Mouse (Mus musculus) embryonic fibroblast, embryonic 13.5 days (primary cell): ENCODE results near the gene Zmat5. TPM values are rescaled to one million over a fixed set of nuclear protein-coding genes. Genes with fewer than 3 reads are reported as not detected.

Experiments used
- H3K27ac ChIP-seq: 2 replicates; pipeline ENCODE4 v1.5.1; 2012; ENCODE audit warnings: low read length, control low read depth, inconsistent platforms; ENCODE audit not compliant: insufficient read depth
- H3K4me1 ChIP-seq: 2 replicates; pipeline ENCODE4 v1.6.1; 2011; ENCODE audit warnings: low read length; ENCODE audit not compliant: control insufficient read depth, insufficient read depth
- H3K4me3 ChIP-seq: 2 replicates; pipeline ENCODE4 v1.5.1; 2011; ENCODE audit warnings: mild to moderate bottlenecking, control low read depth, low read length; ENCODE audit not compliant: insufficient read depth
- CTCF ChIP-seq: IDR thresholded peaks from 2 replicates; pipeline ENCODE4 v1.5.1; 2011; ENCODE audit warnings: mild to moderate bottlenecking, control low read depth, low read length, moderate library complexity, borderline replicate concordance; ENCODE audit not compliant: insufficient read depth
- POLR2A ChIP-seq: IDR thresholded peaks from 2 replicates; pipeline ENCODE4 v1.6.1; 2011; ENCODE audit warnings: low read depth, mild to moderate bottlenecking, control low read depth, low read length, moderate library complexity
- polyA plus RNA-seq: library from polyadenylated mRNA; stranded (reverse); fragments of >200 nt; gene quantifications from 2 replicates; pipeline ENCODE4 v1.2.4, GENCODE M21; 2011; ENCODE audit warnings: low read depth; ENCODE audit not compliant: missing spikeins, insufficient read length

Zmat5 gene
- polyA plus RNA-seq, 1 experiment, result 9.4 TPM

DNA sequence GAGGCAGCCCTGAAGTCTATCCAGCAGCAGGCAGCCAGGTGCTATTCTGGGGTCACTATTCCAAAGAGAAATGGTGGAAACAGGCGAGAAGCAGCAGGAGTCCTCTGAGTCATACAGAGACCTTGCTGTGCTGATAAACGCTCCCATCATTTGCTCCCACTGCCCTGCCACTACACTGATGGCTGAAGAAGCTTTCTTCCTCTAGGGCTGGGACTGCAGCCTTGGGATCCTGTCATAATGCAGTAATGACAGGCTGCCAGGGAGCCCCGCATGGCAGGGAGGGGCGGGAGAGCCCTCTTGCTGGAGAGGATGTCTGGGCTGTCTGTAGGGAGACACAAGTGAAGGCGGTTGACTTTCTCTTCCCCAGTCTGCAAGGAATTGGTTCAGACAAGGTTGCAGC, 60.0 kb downstream of the Zmat5 start:
- no peak overlapping the region for H3K27ac ChIP-seq
- no peak overlapping the region for H3K4me3 ChIP-seq
- TF ChIP-seq POLR2A (no peak), CTCF (no peak)

DNA sequence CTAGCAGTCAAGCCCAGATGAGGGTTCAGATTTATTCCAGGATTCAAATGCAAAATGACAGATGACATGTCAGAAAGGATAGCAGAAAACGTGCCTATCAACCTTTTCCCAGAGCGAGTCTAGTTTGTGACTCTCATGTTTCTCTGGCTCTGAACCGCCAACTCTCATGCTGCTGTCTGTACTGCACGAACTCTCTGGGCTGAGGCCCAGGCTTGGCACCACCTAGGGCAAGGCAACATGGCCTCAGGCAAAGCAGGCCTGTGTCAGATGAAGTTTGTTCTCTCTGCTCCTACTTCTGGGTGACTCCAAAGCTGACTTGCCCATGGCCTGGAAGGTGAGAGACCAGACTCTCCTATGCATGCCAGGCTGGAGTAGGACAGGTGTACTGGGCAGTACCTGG, 63.9 kb downstream of the Zmat5 start:
- TF ChIP-seq POLR2A (no peak), CTCF (no peak)
- peaks cover 8% of the 10 kb centered on the region for H3K4me1 ChIP-seq
- no peak overlapping the region for H3K4me3 ChIP-seq
- no peak overlapping the region for H3K27ac ChIP-seq

More for the DNA sequence above, 60.0 kb downstream of the Zmat5 start:
- no peaks in the 10 kb centered on the region for H3K4me1 ChIP-seq

DNA sequence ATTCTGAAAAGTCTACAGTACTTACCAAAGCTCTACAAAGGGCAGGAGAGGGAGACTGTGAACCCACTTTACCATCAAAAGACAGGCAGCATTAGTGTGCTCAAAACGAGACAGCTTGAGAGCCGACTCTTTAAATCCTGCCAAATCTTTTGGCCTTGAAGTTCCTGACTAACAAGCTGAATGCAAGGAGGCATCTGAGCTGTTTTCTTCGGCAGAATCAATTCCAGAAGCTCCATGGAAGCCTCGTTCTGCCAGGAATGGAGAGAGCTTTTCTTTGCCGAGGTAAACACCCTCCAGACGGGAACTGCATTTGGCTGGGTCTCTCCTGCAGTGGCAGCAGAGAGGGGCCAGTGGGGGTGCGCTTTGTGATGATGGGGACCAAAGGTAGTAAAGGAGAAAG, 64.8 kb downstream of the Zmat5 start:
- H3K4me1 ChIP-seq, result peaks cover 8% of the 10 kb centered on the region
- TF ChIP-seq CTCF, result no peak
- TF ChIP-seq POLR2A, result no peak
- H3K4me3 ChIP-seq, result no peak overlapping the region
- no peak overlapping the region for H3K27ac ChIP-seq

DNA sequence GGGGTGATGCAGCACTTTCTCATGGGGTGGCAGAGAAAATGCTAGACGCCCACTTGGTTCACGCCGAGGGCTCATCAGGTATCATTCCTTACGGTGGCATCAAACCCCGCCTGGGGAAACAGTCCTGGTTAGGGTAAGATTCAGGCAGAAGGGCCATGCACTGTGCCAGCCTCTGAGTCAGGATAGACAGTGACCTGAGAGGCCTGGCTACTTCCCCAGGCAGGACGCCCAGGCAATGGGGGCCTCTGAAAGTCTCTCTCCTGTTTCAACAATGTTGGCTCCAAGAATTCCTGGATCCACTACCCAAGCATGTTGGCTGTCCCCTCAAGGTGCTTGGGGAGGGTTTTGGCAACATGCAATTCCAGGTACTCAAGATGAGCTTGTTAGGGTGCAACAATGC, 65.4 kb downstream of the Zmat5 start:
- TF ChIP-seq CTCF (no peak), POLR2A (no peak)
- Histone ChIP-seq H3K27ac (no peak overlapping the region), H3K4me3 (no peak overlapping the region), H3K4me1 (peaks cover 8% of the 10 kb centered on the region)

DNA sequence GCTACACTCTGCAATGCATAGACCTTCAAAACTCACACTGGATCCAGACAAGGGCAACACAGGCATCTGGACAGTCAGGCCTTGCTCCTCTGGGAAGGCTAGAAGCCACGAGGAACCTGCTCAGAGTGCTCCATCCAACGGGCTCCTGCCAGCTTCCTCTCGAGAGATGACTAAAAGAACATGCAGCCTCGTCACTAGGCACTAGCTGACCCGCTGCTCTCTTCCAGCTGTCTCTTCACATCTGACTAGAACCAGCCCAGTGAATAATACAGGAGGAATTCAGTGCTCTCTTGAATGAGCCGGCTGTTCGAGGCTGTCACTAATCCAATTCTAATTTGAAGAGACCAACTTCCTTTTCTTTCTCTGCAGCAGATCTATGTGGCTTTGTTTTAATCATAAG, 67.3 kb downstream of the Zmat5 start:
- Histone ChIP-seq H3K4me3 (no peak overlapping the region), H3K4me1 (peaks cover 8% of the 10 kb centered on the region), H3K27ac (no peak overlapping the region)
- TF ChIP-seq POLR2A (no peak), CTCF (no peak)

DNA sequence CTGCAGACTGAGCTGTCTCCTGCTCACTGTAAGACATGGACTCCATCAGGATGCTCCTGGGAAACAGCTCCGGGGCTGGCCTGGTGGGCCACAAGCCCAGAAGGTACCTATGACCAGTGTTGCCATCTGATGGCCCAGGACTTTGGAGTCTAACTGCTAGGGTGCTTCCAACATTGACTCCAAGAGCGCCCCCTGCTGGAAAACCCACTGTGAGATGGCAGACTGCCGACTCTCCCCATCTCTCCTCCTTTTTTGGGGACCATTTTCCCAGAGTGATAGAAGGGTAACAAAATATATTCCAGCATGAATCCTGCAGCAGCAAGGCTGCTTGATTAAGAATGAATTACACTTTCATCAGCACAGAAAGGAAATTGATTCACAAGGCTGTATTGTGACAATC, 68.4 kb downstream of the Zmat5 start:
- H3K4me3 ChIP-seq, result no peak overlapping the region
- no peak overlapping the region for H3K27ac ChIP-seq
- TF ChIP-seq POLR2A, result no peak
- 0 out of 2 replicates have a peak, but pooled peaks have one; percentile 14 for TF ChIP-seq CTCF
- H3K4me1 ChIP-seq, result peaks cover 8% of the 10 kb centered on the region

DNA sequence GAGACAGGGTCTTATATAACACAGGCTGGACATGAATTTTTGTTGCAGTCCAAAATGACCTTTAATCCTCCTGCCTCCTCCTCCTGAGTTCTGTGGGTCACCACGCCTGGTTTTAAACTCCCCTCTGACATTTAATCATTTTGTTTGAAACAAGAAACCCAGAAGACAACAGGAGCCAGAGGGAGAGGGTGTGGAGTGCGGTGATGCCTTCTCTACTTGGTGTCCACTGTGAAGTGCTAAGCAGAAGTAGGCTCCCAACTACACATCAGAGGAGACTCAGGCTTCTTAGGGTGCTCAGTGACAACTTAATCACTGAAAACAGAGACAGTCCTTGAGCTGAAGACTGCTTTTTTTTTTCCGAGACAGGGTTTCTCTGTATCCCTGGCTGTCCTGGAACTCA, 76.4 kb downstream of the Zmat5 start:
- no peaks in the 10 kb centered on the region for H3K4me1 ChIP-seq
- H3K4me3 ChIP-seq, result no peak overlapping the region
- TF ChIP-seq POLR2A (no peak), CTCF (no peak)
- no peak overlapping the region for H3K27ac ChIP-seq

DNA sequence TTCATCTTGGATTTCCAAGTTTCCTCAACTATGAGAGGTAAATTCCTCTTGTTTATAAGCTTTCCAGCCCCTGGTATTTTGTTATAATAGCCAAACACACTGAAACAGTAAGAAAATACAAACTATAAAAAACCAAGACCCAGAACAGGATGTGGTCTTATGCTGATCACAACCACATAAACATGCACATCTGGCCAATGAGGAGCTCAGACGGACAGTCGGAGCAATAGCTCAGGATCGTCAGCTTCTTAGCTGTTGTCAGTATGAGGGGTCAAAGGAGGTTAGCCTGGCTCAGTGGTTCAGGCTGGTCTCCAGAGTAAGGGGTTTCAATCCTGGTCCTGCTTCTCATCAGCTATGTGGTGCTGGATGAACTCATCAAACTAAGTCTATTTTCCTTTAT, 78.6 kb downstream of the Zmat5 start:
- no peak for TF ChIP-seq CTCF
- H3K4me3 ChIP-seq, result no peak overlapping the region
- no peak overlapping the region for H3K27ac ChIP-seq
- H3K4me1 ChIP-seq, result no peaks in the 10 kb centered on the region

DNA sequence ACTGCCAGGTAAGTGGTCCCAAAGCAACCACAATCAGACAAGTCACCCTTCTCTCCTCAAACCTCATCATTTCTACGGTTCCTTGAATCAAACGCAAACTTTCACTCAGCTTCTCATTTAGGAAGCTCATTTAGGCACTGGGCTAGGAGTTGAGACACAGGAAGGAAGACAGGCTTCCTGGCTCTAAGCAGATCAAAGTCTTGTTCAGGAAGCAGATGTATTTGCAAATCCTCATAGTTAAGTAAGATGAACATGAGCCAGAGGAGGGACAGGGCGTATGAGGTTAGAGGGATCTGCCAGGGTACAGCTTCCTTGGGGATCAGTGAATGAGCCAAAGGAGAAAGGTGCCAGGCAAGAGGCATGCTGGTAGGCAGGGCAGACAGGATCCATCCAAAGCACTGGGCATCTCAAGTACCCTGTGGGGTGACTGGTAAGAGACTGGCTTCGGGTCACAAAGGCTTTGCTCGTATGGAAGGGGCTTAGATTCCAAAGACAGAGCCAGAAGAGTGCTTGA, 80.2 kb downstream of the Zmat5 start:
- Histone ChIP-seq H3K4me1 (no peaks in the 10 kb centered on the region), H3K27ac (no peak overlapping the region), H3K4me3 (no peak overlapping the region)
- TF ChIP-seq POLR2A (no peak), CTCF (no peak)

Other genes starting within 250 kb of the Zmat5 start
- gene Mtmr3, start 109.8 kb upstream of the Zmat5 start, polyA plus RNA-seq, result 29.7 and 37.8 TPM in 2 replicates
- not detected in 2 replicates for gene Gm11032, start 84.6 kb upstream of the Zmat5 start, polyA plus RNA-seq
- 34.3 and 39.0 TPM in 2 replicates for gene Ascc2, start 66.9 kb upstream of the Zmat5 start, polyA plus RNA-seq
- 259 and 274 TPM in 2 replicates for gene Uqcr10, start 336 bp upstream of the Zmat5 start, polyA plus RNA-seq
- gene Cabp7, start 42.1 kb downstream of the Zmat5 start, polyA plus RNA-seq, result not detected in 2 replicates
- 45.3 and 52.9 TPM in 2 replicates for gene Nf2, start 144.9 kb downstream of the Zmat5 start, polyA plus RNA-seq
- gene Nipsnap1, start 169.3 kb downstream of the Zmat5 start, polyA plus RNA-seq, result 16.4 and 20.8 TPM in 2 replicates
- 33.1 and 34.9 TPM in 2 replicates for gene Thoc5, start 190.6 kb downstream of the Zmat5 start, polyA plus RNA-seq
- gene Nefh, start 243.4 kb downstream of the Zmat5 start, polyA plus RNA-seq, result not detected in 2 replicates